15 mouse cellular contexts compared by ENCODE assay signal in genomic region chr15:97748309-97748708, GRCm38 (mm10). TPM values are rescaled to one million over a fixed set of nuclear protein-coding genes. Genes with fewer than 3 reads are reported as not detected.
DNase-seq lines count a peak whose midpoint lies in the region; ATAC-seq lines count a peak whose summit lies in the region.
"Had no signal": no experiment of that assay in that cellular context is flagged by ENCODE, and none has a peak within 500 bp of the region (broad histone marks: within the 10 kb centered on the region; RNA-seq: fewer than 3 reads in every experiment).

No protein-coding gene starts in this region.

- 20% methylated on average over 10 of the region's 10 CpGs for WGBS in hindbrain, embryonic 10.5 days
- WGBS in hindbrain, embryonic 16.5 days, result 23% methylated on average over 10 of the region's 10 CpGs
- 41% methylated on average over 10 of the region's 10 CpGs for WGBS in liver, embryonic 12.5 days (ENCODE audit: insufficient replicate concordance)

- H3K4me1 ChIP-seq in hindbrain, embryonic 10.5 days (replicated peaks), result peaks cover 53% of the 10 kb centered on the region
- H3K4me1 ChIP-seq in hindbrain, embryonic 16.5 days (ENCODE audit: control insufficient read depth, insufficient read depth, low read depth, low read length), result peaks cover 6% of the 10 kb centered on the region
- peaks cover 55% of the 10 kb centered on the region for H3K4me1 ChIP-seq in liver, embryonic 12.5 days

- H3K4me2 ChIP-seq in hindbrain, embryonic 16.5 days (ENCODE audit: low read length), result no peak overlapping the region
- H3K4me2 ChIP-seq in liver, embryonic 12.5 days, result 0 out of 2 replicates have a peak overlapping the region, but pooled peaks have one; percentile 4
- H3K4me2 ChIP-seq: embryonic facial prominence, embryonic 15.5 days; lung, embryonic 15.5 days had no signal

- no peaks in the 10 kb centered on the region for H3K9me3 ChIP-seq in hindbrain, embryonic 10.5 days
- H3K9me3 ChIP-seq in hindbrain, embryonic 16.5 days (ENCODE audit: control insufficient read depth, low read length), result no peaks in the 10 kb centered on the region
- H3K9me3 ChIP-seq in liver, embryonic 12.5 days (replicated peaks), result no peaks in the 10 kb centered on the region
- H3K9me3 ChIP-seq: embryonic facial prominence, embryonic 15.5 days; limb, embryonic 10.5 days; lung, embryonic 15.5 days; megakaryocyte, embryonic 14.5 days had no signal

- DNase-seq in CD4-positive, CD25-positive, alpha-beta regulatory T cell, adult 2 months (ENCODE audit: low read depth, low spot score), result peak; percentile 35
- DNase-seq in hindbrain, embryonic 10.5 days (ENCODE audit: low spot score), result peak; percentile 55
- peak; percentile 85 for DNase-seq in thymus, postnatal 14 days
- DNase-seq in ovary, adult 18-20 months (ENCODE audit: low spot score), result no peak
- no peak for DNase-seq in cerebellum, adult 9-10 months
- DNase-seq: adrenal gland, postnatal 25 days; kidney, postnatal 14 days had no signal

- peak overlapping the region; percentile 76 for H3K27ac ChIP-seq in hindbrain, embryonic 10.5 days
- H3K27ac ChIP-seq in hindbrain, embryonic 16.5 days (ENCODE audit: low read depth, low read length), result no peak overlapping the region
- H3K27ac ChIP-seq in liver, embryonic 12.5 days, result no peak overlapping the region
- H3K27ac ChIP-seq: embryonic facial prominence, embryonic 15.5 days; lung, embryonic 15.5 days had no signal

- no peak for ATAC-seq in CD4-positive, CD25-positive, alpha-beta regulatory T cell, adult 4 months
- no peak for ATAC-seq in hindbrain, embryonic 16.5 days
- ATAC-seq in liver, embryonic 12.5 days, result peak; percentile 40; the same call in 1 of the 2 replicates
- ATAC-seq: intestine, embryonic 16.5 days had no signal

- peaks cover 11% of the 10 kb centered on the region; the same call in 1 of the 2 replicates for H3K27me3 ChIP-seq in hindbrain, embryonic 10.5 days (ENCODE audit: insufficient read depth, poor library complexity, severe bottlenecking)
- H3K27me3 ChIP-seq in hindbrain, embryonic 16.5 days (replicated peaks; ENCODE audit: control insufficient read depth, insufficient read depth, low read length), result no peaks in the 10 kb centered on the region
- no peaks in the 10 kb centered on the region for H3K27me3 ChIP-seq in liver, embryonic 12.5 days (replicated peaks)
- H3K27me3 ChIP-seq: embryonic facial prominence, embryonic 15.5 days; lung, embryonic 15.5 days had no signal

- no peak overlapping the region for H3K9ac ChIP-seq in hindbrain, embryonic 16.5 days (ENCODE audit: low read depth, low read length)
- no peak overlapping the region for H3K9ac ChIP-seq in liver, embryonic 12.5 days
- H3K9ac ChIP-seq: embryonic facial prominence, embryonic 15.5 days; lung, embryonic 15.5 days had no signal

- no peak overlapping the region for H3K4me3 ChIP-seq in hindbrain, embryonic 10.5 days
- H3K4me3 ChIP-seq in hindbrain, embryonic 16.5 days (ENCODE audit: low read length), result no peak overlapping the region
- no peak overlapping the region for H3K4me3 ChIP-seq in liver, embryonic 12.5 days
- H3K4me3 ChIP-seq: embryonic facial prominence, embryonic 15.5 days; limb, embryonic 10.5 days; lung, embryonic 15.5 days; megakaryocyte, embryonic 14.5 days had no signal

- H3K36me3 ChIP-seq in hindbrain, embryonic 10.5 days, result no peaks in the 10 kb centered on the region
- no peaks in the 10 kb centered on the region for H3K36me3 ChIP-seq in hindbrain, embryonic 16.5 days (ENCODE audit: control insufficient read depth, insufficient read depth, low read length)
- H3K36me3 ChIP-seq in liver, embryonic 12.5 days, result peaks cover 5% of the 10 kb centered on the region
- H3K36me3 ChIP-seq: embryonic facial prominence, embryonic 15.5 days; limb, embryonic 10.5 days had no signal

RNA-seq across cellular contexts. Expression of gene Endou, which starts 17.2 kb away (rescaled TPM):
- polyA plus RNA-seq in CD4-positive, CD25-positive, alpha-beta regulatory T cell, adult 4 months (2017; shearing (Covaris generic)), result under 1 TPM in 1 of 2 experiments, not detected in 1; 0.22 TPM
- 0.07 and 0.08 TPM in 2 replicates for polyA plus RNA-seq in hindbrain, embryonic 10.5 days (2016; fragmentation: Nextera tagmentation; extraction: Ambion mirVana)
- polyA plus RNA-seq in hindbrain, embryonic 16.5 days (2015; fragmentation: Nextera tagmentation; extraction: Ambion mirVana), result 0.14 and 0.41 TPM in 2 replicates
- not detected in 2 replicates for polyA plus RNA-seq in liver, embryonic 12.5 days (2016; fragmentation: Nextera tagmentation; extraction: Ambion mirVana)

RNA-seq across cellular contexts. Expression of gene Rapgef3, which starts 19.5 kb away (rescaled TPM):
- polyA plus RNA-seq in CD4-positive, CD25-positive, alpha-beta regulatory T cell, adult 4 months (2017; shearing (Covaris generic)), result 1 to 10 TPM in 1 of 2 experiments, under 1 TPM in 1; 0.31 to 1.5 TPM
- 6.2 and 6.7 TPM in 2 replicates for polyA plus RNA-seq in hindbrain, embryonic 10.5 days (2016; fragmentation: Nextera tagmentation; extraction: Ambion mirVana)
- 17.8 and 18.4 TPM in 2 replicates for polyA plus RNA-seq in hindbrain, embryonic 16.5 days (2015; fragmentation: Nextera tagmentation; extraction: Ambion mirVana)
- polyA plus RNA-seq in liver, embryonic 12.5 days (2016; fragmentation: Nextera tagmentation; extraction: Ambion mirVana), result 3.5 and 3.9 TPM in 2 replicates

RNA-seq across cellular contexts. Expression of gene Slc48a1, which starts 30.0 kb away (rescaled TPM):
- 10 to 100 TPM; 33.9 to 37.1 TPM for polyA plus RNA-seq in CD4-positive, CD25-positive, alpha-beta regulatory T cell, adult 4 months (2017; shearing (Covaris generic))
- polyA plus RNA-seq in hindbrain, embryonic 10.5 days (2016; fragmentation: Nextera tagmentation; extraction: Ambion mirVana), result 28.8 and 31.3 TPM in 2 replicates
- 118 and 122 TPM in 2 replicates for polyA plus RNA-seq in hindbrain, embryonic 16.5 days (2015; fragmentation: Nextera tagmentation; extraction: Ambion mirVana)
- 83.8 and 88.7 TPM in 2 replicates for polyA plus RNA-seq in liver, embryonic 12.5 days (2016; fragmentation: Nextera tagmentation; extraction: Ambion mirVana)

RNA-seq across cellular contexts. Expression of gene Rpap3, which starts 42.7 kb away (rescaled TPM):
- 10 to 100 TPM; 25.7 to 31.8 TPM for polyA plus RNA-seq in CD4-positive, CD25-positive, alpha-beta regulatory T cell, adult 4 months (2017; shearing (Covaris generic))
- polyA plus RNA-seq in hindbrain, embryonic 10.5 days (2016; fragmentation: Nextera tagmentation; extraction: Ambion mirVana), result 29.7 and 33.5 TPM in 2 replicates
- polyA plus RNA-seq in hindbrain, embryonic 16.5 days (2015; fragmentation: Nextera tagmentation; extraction: Ambion mirVana), result 32.8 and 33.8 TPM in 2 replicates
- polyA plus RNA-seq in liver, embryonic 12.5 days (2016; fragmentation: Nextera tagmentation; extraction: Ambion mirVana), result 19.5 and 20.0 TPM in 2 replicates

Comparison
In these comparisons a context has a peak if more than half of its experiments do, and no peak if none do; other contexts are left out.
1. DNase-seq: peak in CD4-positive, CD25-positive, alpha-beta regulatory T cell, adult 2 months (single experiment), hindbrain, embryonic 10.5 days (single experiment) and thymus, postnatal 14 days (single experiment); none in ovary, adult 18-20 months (single experiment) and cerebellum, adult 9-10 months (single experiment).